Mouse (Mus musculus): ENCODE measurements around the gene Tox2.

GRCm38 (mm10) chr2:163195834-163196145, 7.1 kb upstream of the Tox2 start:
- TF ChIP-seq CTCF (IDR thresholded peaks at IDR 0.05; ENCODE audit: extremely low read depth, insufficient read depth, insufficient read length, insufficient replicate concordance) (no peak), POLR2A (IDR thresholded peaks at IDR 0.05; ENCODE audit: low read depth, low read length) (no peak)
